Mouse (Mus musculus): Measurements from ENCODE around the gene Tfap2b. TPM values are rescaled to one million over a fixed set of nuclear protein-coding genes. Genes with fewer than 3 reads are reported as not detected.

Tfap2b gene
- polyA plus RNA-seq, 1 experiment from 2014 or later = 17.1 TPM

DNA sequence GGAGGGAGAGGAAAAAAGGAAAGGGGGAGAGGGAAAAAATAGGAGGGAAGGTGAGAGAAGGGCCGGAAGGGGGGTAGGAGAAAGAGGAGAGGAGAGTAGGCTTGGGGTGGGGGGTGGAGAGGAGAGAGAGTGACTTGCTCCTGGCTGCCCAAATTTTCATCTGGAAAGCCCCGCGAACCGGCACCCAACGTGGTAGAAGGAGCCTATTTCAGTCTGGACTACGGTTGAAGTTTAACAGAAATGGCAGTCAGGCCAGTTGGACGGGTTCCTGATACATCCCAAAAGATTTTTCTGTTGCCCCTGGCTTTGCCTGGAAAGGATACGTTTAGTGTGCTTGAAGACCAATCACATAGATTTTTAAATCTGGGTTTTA is 2.3 kb downstream of the Tfap2b start:
- ATAC-seq (replicated peaks; ENCODE audit: low FRiP score) (no peak), DNase-seq (ENCODE audit: low spot score) (no peak)
- no peak overlapping the region for H3K27ac ChIP-seq (ENCODE audit: low read depth, low read length)
- H3K36me3 ChIP-seq (ENCODE audit: control insufficient read depth, insufficient read depth, low read length) = no peaks in the 10 kb centered on the region
- H3K4me2 ChIP-seq (ENCODE audit: low read depth, low read length, severe bottlenecking) = no peak overlapping the region
- H3K4me1 ChIP-seq (replicated peaks; ENCODE audit: control insufficient read depth, insufficient read depth, low read length) = peaks cover 4% of the 10 kb centered on the region
- peak overlapping the region; percentile 26; the same call in 1 of the 2 replicates for H3K4me3 ChIP-seq (ENCODE audit: low read depth, low read length)
- H3K27me3 ChIP-seq (ENCODE audit: control insufficient read depth, insufficient read depth, low read length) = peaks cover 69% of the 10 kb centered on the region
- H3K9ac ChIP-seq (ENCODE audit: low read length) = 0 out of 2 replicates have a peak overlapping the region, but pooled peaks have one; percentile 7
- WGBS = 0% methylated on average over 8 of the region's 8 CpGs
- H3K9me3 ChIP-seq (ENCODE audit: control insufficient read depth, low read length) = no peaks in the 10 kb centered on the region

DNA sequence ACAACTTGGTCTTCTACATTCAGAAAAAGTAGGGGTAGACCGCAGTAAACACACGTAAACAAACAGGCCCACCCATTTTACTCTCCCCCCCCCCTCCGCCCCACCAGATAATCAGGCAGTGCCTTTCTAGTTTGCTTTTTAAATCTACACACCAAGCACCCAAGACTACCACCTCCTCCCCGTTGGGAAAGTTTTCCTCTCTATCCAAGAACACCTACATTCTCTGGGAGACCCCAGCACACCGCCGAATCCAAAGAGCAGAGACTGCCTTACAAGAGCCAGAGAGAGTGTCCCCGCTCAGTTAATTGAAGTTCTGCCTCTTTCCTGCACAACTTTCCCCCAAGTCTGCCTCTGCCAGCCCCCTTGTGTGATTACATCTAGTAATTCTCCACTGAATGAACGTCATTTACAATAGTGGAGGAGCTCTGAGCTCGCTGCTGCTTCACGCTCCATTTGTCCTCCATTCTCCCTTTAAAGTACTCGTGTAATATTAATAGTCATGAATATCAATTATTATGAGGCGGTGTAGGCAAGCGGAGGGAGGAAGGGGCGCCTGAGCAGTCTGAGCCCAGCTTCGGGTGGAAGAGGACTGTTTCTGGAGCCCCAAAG is 2.9 kb downstream of the Tfap2b start:
- H3K27ac ChIP-seq (ENCODE audit: low read depth, low read length) = 0 out of 2 replicates have a peak overlapping the region, but pooled peaks have one; percentile 2
- peaks cover 75% of the 10 kb centered on the region for H3K27me3 ChIP-seq (ENCODE audit: control insufficient read depth, insufficient read depth, low read length)
- H3K4me1 ChIP-seq (replicated peaks; ENCODE audit: control insufficient read depth, insufficient read depth, low read length) = peaks cover 4% of the 10 kb centered on the region
- H3K4me3 ChIP-seq (ENCODE audit: low read depth, low read length) = 0 out of 2 replicates have a peak overlapping the region, but pooled peaks have one; percentile 5
- no peak; the same call in 1 of the 2 replicates for ATAC-seq (replicated peaks; ENCODE audit: low FRiP score)
- under 1% methylated on average over 15 of the region's 15 CpGs for WGBS
- H3K4me2 ChIP-seq (ENCODE audit: low read depth, low read length, severe bottlenecking) = no peak overlapping the region
- DNase-seq (ENCODE audit: low spot score) = no peak
- no peaks in the 10 kb centered on the region for H3K9me3 ChIP-seq (ENCODE audit: control insufficient read depth, low read length)
- peak overlapping the region; percentile 7; the same call in 1 of the 2 replicates for H3K9ac ChIP-seq (ENCODE audit: low read length)
- no peaks in the 10 kb centered on the region for H3K36me3 ChIP-seq (ENCODE audit: control insufficient read depth, insufficient read depth, low read length)

DNA sequence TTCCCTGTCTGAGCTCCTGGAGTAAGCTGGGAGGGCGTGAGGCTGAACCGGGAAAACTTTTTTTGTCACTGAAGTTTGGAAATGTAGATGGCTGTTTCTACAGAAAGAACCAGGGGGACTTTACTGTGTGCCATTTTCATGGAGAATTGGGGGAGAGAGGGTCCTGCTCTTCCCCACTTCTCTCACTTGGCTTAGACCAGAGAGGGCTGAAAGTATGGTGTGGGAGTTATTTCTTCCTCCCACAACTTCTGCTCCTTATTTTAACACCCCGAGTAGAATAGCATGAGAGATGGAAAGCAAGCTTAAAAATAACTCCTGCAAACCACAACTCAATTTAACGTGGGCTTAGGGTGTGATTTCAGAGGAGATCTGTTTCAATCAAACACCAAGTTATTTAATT is 4.0 kb downstream of the Tfap2b start:
- ATAC-seq (replicated peaks; ENCODE audit: low FRiP score) (no peak), DNase-seq (ENCODE audit: low spot score) (no peak)
- WGBS = 0% methylated on average over 4 of the region's 4 CpGs
- Histone ChIP-seq H3K27ac (ENCODE audit: low read depth, low read length) (no peak overlapping the region), H3K4me3 (ENCODE audit: low read depth, low read length) (peak overlapping the region; percentile 14), H3K9ac (ENCODE audit: low read length) (no peak overlapping the region; the same call in 1 of the 2 replicates), H3K4me1 (replicated peaks; ENCODE audit: control insufficient read depth, insufficient read depth, low read length) (peaks cover 4% of the 10 kb centered on the region), H3K27me3 (ENCODE audit: control insufficient read depth, insufficient read depth, low read length) (peaks cover 74% of the 10 kb centered on the region), H3K9me3 (ENCODE audit: control insufficient read depth, low read length) (no peaks in the 10 kb centered on the region), H3K36me3 (ENCODE audit: control insufficient read depth, insufficient read depth, low read length) (no peaks in the 10 kb centered on the region), H3K4me2 (ENCODE audit: low read depth, low read length, severe bottlenecking) (no peak overlapping the region)

DNA sequence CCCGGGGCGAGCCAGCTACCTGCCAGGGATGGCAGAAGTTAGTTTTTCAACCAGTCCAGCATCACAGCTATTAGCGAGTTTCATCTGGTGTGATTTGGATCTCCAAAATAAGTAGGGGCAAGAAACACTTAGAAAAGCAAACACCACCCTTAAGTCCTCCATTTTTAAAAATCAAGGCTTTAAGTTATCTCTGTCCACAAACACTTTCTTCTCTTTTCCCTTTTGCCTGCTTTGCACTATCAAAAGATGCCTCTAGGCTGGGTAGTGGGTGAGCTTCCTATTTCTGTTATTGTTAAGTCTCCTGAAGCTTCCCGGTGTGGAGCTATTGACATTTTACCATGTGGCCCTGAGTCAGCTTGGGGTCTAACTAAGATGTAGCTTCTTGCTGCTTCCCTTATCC is 4.5 kb downstream of the Tfap2b start:
- under 1% methylated on average over 4 of the region's 4 CpGs for WGBS
- H3K4me2 ChIP-seq (ENCODE audit: low read depth, low read length, severe bottlenecking) = no peak overlapping the region
- no peaks in the 10 kb centered on the region for H3K36me3 ChIP-seq (ENCODE audit: control insufficient read depth, insufficient read depth, low read length)
- H3K9me3 ChIP-seq (ENCODE audit: control insufficient read depth, low read length) = no peaks in the 10 kb centered on the region
- peaks cover 4% of the 10 kb centered on the region for H3K4me1 ChIP-seq (replicated peaks; ENCODE audit: control insufficient read depth, insufficient read depth, low read length)
- no peak for ATAC-seq (replicated peaks; ENCODE audit: low FRiP score)
- H3K9ac ChIP-seq (ENCODE audit: low read length) = no peak overlapping the region
- H3K4me3 ChIP-seq (ENCODE audit: low read depth, low read length) = peak overlapping the region; percentile 14; the same call in 1 of the 2 replicates
- peaks cover 79% of the 10 kb centered on the region for H3K27me3 ChIP-seq (ENCODE audit: control insufficient read depth, insufficient read depth, low read length)
- DNase-seq (ENCODE audit: low spot score) = no peak
- no peak overlapping the region for H3K27ac ChIP-seq (ENCODE audit: low read depth, low read length)

DNA sequence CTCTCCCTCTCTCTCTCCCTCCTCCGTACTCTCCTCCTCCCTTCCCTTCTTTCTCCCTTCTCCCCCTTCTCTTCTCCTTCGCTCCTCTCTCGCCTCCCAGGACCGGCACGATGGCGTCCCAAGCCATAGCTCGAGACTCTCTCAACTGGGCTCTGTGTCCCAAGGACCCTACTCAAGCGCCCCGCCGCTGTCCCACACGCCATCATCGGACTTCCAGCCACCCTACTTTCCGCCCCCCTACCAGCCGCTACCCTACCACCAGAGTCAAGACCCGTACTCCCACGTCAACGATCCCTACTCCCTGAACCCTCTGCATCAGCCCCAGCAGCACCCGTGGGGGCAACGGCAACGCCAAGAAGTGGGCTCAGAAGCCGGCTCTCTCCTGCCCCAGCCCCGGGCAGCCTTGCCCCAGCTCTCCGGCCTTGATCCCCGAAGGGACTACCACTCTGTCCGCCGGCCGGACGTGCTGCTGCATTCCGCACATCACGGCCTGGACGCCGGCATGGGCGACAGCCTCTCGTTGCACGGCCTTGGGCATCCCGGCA is 5.2 kb downstream of the Tfap2b start:
- Histone ChIP-seq H3K9ac (ENCODE audit: low read length) (no peak overlapping the region), H3K9me3 (ENCODE audit: control insufficient read depth, low read length) (no peaks in the 10 kb centered on the region), H3K4me1 (replicated peaks; ENCODE audit: control insufficient read depth, insufficient read depth, low read length) (peaks cover 4% of the 10 kb centered on the region), H3K27me3 (ENCODE audit: control insufficient read depth, insufficient read depth, low read length) (peaks cover 79% of the 10 kb centered on the region), H3K4me3 (ENCODE audit: low read depth, low read length) (peak overlapping the region; percentile 14), H3K4me2 (ENCODE audit: low read depth, low read length, severe bottlenecking) (0 out of 2 replicates have a peak overlapping the region, but pooled peaks have one; percentile 18), H3K27ac (ENCODE audit: low read depth, low read length) (no peak overlapping the region), H3K36me3 (ENCODE audit: control insufficient read depth, insufficient read depth, low read length) (no peaks in the 10 kb centered on the region)
- WGBS = 1% methylated on average over 36 of the region's 36 CpGs
- ATAC-seq (replicated peaks; ENCODE audit: low FRiP score) (no peak), DNase-seq (ENCODE audit: low spot score) (no peak)

DNA sequence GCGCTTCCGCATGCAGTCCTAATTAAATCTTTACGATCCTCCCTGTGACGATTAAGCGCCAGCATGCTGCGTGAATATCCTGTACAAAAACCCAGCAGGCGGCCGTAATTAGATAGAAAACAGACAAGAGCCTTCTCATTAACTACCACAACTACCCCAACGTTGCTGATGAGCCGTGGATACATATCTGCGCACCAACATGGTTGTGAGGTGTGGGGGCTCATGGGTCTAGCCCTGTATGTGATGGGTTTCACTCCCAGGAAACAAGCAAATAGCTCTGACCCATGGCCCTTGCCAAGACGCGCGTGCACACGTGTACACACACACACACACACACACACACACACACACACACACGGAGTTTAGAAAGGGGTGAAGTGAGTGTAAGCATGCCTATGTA is 8.7 kb downstream of the Tfap2b start:
- under 1% methylated on average over 16 of the region's 16 CpGs for WGBS
- ATAC-seq (replicated peaks; ENCODE audit: low FRiP score) (peak; percentile 57; the same call in 1 of the 2 replicates), DNase-seq (ENCODE audit: low spot score) (no peak)
- Histone ChIP-seq H3K36me3 (ENCODE audit: control insufficient read depth, insufficient read depth, low read length) (no peaks in the 10 kb centered on the region), H3K4me3 (ENCODE audit: low read depth, low read length) (no peak overlapping the region), H3K9me3 (ENCODE audit: control insufficient read depth, low read length) (no peaks in the 10 kb centered on the region), H3K4me2 (ENCODE audit: low read depth, low read length, severe bottlenecking) (no peak overlapping the region), H3K4me1 (replicated peaks; ENCODE audit: control insufficient read depth, insufficient read depth, low read length) (peaks cover 4% of the 10 kb centered on the region; the same call in 1 of the 2 replicates), H3K9ac (ENCODE audit: low read length) (no peak overlapping the region), H3K27me3 (ENCODE audit: control insufficient read depth, insufficient read depth, low read length) (peaks cover 82% of the 10 kb centered on the region), H3K27ac (ENCODE audit: low read depth, low read length) (no peak overlapping the region)

DNA sequence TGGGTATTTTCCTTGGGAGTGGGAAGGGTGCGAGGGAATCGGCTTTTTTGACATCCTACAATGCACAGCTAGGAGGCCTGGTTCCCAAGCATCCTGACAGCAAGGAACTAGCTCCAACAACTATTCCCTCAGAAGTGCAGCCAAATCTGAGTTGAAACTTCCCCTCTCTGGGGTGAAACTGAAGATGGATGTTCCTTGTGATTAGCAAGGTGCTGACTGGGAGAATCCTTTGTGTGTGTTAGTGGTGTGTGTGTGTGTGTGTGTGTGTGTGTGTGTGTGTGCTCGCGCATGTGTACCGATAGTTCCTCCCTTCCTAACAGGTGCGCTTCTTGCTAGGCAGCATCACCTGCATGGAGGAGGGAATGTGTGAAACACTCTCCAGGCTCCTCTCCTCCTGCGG is 9.5 kb downstream of the Tfap2b start:
- WGBS = 3% methylated on average over 7 of the region's 7 CpGs
- DNase-seq (ENCODE audit: low spot score) (peak; percentile 52), ATAC-seq (replicated peaks; ENCODE audit: low FRiP score) (no peak)
- Histone ChIP-seq H3K9me3 (ENCODE audit: control insufficient read depth, low read length) (no peaks in the 10 kb centered on the region), H3K27me3 (ENCODE audit: control insufficient read depth, insufficient read depth, low read length) (peaks cover 82% of the 10 kb centered on the region), H3K4me3 (ENCODE audit: low read depth, low read length) (no peak overlapping the region), H3K4me1 (replicated peaks; ENCODE audit: control insufficient read depth, insufficient read depth, low read length) (peaks cover 4% of the 10 kb centered on the region; the same call in 1 of the 2 replicates), H3K4me2 (ENCODE audit: low read depth, low read length, severe bottlenecking) (no peak overlapping the region), H3K27ac (ENCODE audit: low read depth, low read length) (no peak overlapping the region), H3K36me3 (ENCODE audit: control insufficient read depth, insufficient read depth, low read length) (no peaks in the 10 kb centered on the region), H3K9ac (ENCODE audit: low read length) (no peak overlapping the region)

DNA sequence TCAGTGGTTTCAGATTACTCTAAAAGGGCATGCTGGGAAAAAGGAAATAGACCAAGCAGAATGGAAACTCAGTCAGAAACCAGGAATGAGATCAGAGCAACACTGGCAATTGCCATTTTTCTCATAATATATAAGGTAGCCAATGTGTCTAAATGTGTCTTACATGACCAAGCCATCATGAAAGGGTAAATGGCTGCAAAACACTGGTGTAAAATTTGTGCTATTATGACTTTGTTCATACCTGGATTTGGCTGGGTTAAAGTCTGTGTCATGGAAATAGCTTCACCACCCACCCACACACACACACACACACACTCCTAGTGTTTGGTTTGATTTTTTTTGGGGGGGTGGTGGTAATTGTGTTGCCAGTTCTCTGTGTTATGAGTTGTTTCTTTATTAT is 10.7 kb downstream of the Tfap2b start:
- Histone ChIP-seq H3K27ac (ENCODE audit: low read depth, low read length) (no peak overlapping the region), H3K9ac (ENCODE audit: low read length) (no peak overlapping the region), H3K4me1 (replicated peaks; ENCODE audit: control insufficient read depth, insufficient read depth, low read length) (peaks cover 4% of the 10 kb centered on the region; the same call in 1 of the 2 replicates), H3K4me2 (ENCODE audit: low read depth, low read length, severe bottlenecking) (no peak overlapping the region), H3K9me3 (ENCODE audit: control insufficient read depth, low read length) (no peaks in the 10 kb centered on the region), H3K4me3 (ENCODE audit: low read depth, low read length) (no peak overlapping the region), H3K36me3 (ENCODE audit: control insufficient read depth, insufficient read depth, low read length) (no peaks in the 10 kb centered on the region), H3K27me3 (ENCODE audit: control insufficient read depth, insufficient read depth, low read length) (peaks cover 82% of the 10 kb centered on the region)
- DNase-seq (ENCODE audit: low spot score) (no peak), ATAC-seq (replicated peaks; ENCODE audit: low FRiP score) (no peak)

DNA sequence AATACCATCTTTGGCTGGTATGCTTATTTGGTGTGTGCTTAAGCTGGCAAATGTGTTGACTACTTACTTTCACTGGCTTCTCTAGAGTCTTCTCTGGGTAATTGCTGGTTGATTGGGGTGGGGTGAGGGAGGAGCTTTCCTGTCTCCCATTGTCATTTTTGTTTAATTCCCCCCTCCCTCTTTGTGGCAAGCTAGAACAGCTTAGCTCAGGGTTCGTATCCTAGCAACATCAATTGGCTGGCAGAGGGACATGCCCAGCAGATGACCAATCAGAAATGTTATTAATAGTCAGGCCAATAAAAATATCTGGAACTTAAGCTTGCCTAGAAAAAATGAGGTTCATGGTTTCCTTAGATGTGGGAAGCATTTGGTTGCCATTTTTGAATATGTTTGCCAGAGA is 11.8 kb downstream of the Tfap2b start:
- peaks cover 4% of the 10 kb centered on the region; the same call in 1 of the 2 replicates for H3K4me1 ChIP-seq (replicated peaks; ENCODE audit: control insufficient read depth, insufficient read depth, low read length)
- H3K4me3 ChIP-seq (ENCODE audit: low read depth, low read length) = no peak overlapping the region
- DNase-seq (ENCODE audit: low spot score) (no peak), ATAC-seq (replicated peaks; ENCODE audit: low FRiP score) (peak; percentile 52)
- no peak overlapping the region for H3K27ac ChIP-seq (ENCODE audit: low read depth, low read length)
- H3K36me3 ChIP-seq (ENCODE audit: control insufficient read depth, insufficient read depth, low read length) = no peaks in the 10 kb centered on the region
- H3K9ac ChIP-seq (ENCODE audit: low read length) = no peak overlapping the region
- 3% methylated on average over 1 of the region's 1 CpGs for WGBS
- H3K4me2 ChIP-seq (ENCODE audit: low read depth, low read length, severe bottlenecking) = no peak overlapping the region
- peaks cover 82% of the 10 kb centered on the region for H3K27me3 ChIP-seq (ENCODE audit: control insufficient read depth, insufficient read depth, low read length)
- H3K9me3 ChIP-seq (ENCODE audit: control insufficient read depth, low read length) = no peaks in the 10 kb centered on the region
